Mouse (Mus musculus) splenic B cell, adult 2 months (primary cell): ENCODE data around the gene Vmn1r4.

Experiments
- DNase-seq: peaks from one replicate; pipeline ENCODE4 v3.0.0-alpha.2; 2011; ENCODE audit warnings: low read depth, low spot score
- H3K27me3 ChIP-seq: 2 replicates; pipeline ENCODE4 v1.6.1; 2012; ENCODE audit warnings: mild to moderate bottlenecking, low read length, moderate library complexity, mixed read lengths; ENCODE audit not compliant: control insufficient read depth, poor library complexity, insufficient read depth, severe bottlenecking
- H3K36me3 ChIP-seq: 2 replicates; pipeline ENCODE4 v1.6.1; 2012; ENCODE audit warnings: mild to moderate bottlenecking, low read length, moderate library complexity, mixed read lengths; ENCODE audit not compliant: control insufficient read depth, poor library complexity, insufficient read depth, severe bottlenecking

The Vmn1r4 gene

DNA sequence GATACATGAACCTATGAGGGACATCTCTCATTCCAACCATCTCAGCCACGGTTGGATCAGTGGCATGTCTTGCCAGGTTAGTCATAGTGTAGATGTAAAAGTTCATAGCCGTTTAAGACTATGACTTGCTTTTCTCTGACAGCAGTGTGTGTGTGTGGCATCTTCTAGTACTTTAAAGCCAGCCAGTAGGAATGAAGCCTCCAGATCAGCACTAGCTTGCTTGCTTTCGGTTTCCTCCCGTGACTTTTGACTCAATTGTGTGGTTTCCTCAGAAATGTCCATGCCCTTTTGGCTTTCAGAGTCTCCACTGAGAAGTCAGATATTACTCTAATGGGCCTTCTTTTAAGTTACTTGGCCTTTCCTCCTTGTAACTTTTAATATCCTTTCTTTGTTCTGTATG lies 10.6 kb downstream of the Vmn1r4 start:
- no peaks in the 10 kb centered on the region for H3K36me3 ChIP-seq
- no peak for DNase-seq
- no peaks in the 10 kb centered on the region for H3K27me3 ChIP-seq

DNA sequence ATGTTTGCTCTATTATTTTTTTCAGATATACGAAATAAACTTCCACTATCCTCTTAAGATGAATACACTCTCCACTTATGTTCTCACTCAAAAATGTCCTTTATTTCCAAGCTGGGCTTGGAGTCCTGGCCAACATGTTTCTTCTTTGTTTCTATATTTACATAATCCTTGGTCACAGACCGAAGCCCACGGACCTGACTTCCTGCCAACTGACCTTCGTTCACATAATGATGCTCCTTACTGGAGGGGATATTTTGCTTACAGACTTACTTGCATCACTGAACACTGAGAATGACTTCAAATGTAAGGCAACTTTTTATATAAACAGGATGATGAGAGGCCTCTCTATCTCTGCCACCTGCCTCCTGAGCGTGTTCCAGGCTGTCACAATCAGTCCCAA lies 32.6 kb downstream of the Vmn1r4 start:
- Histone ChIP-seq H3K36me3 (no peaks in the 10 kb centered on the region), H3K27me3 (no peaks in the 10 kb centered on the region)
- no peak for DNase-seq

DNA sequence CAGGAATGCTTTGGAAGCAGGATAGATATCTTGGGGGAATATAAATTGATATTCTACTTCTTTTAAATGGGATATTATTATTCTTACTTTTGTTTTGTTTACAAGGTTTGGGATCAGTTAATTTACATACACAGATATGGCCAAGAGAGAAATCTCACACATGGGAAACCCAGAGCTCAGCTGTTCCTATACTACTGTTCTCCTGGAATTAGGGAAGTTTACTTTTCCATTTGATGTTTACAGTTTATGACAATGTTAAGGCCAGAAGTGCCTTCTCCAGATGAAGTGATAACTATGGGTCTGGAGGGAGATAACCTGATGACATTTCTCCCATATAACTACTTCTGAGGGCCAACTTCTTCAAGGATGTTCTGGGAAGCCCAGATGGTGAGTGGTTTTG lies 46.2 kb downstream of the Vmn1r4 start, which contains the start of gene Vmn1r5:
Gene Vmn1r5, plus strand, starts transcription at position 301 of the 400 bp plus-strand sequence.
- no peaks in the 10 kb centered on the region for H3K27me3 ChIP-seq
- H3K36me3 ChIP-seq: no peaks in the 10 kb centered on the region
- DNase-seq: no peak

DNA sequence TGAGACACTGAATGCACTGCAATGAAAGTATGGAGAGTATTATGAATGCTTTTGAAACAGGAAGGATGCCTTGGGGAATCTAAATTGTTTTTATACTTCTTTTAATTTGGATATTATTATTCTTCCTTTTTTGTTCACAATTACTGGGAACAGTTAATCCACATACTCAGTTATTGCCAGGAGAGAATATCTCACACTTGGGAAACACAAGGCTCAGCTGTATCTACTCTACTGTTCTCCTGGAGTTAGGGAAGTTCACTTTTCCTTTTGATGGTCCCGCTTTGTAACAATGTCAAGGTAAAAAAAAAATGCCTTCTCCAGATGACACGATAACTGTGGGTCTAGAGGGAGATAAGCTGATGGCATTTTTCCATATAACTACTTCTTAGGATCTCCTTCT lies 73.1 kb downstream of the Vmn1r4 start, which contains the start of gene Vmn1r6:
Gene Vmn1r6, plus strand, starts transcription at position 301 of the 400 bp plus-strand sequence.
- no peak for DNase-seq
- Histone ChIP-seq H3K36me3 (no peaks in the 10 kb centered on the region), H3K27me3 (no peaks in the 10 kb centered on the region; the same call in 1 of the 2 replicates)
